Mouse (Mus musculus): Measurements from ENCODE around the gene Rfx4. TPM values are rescaled to one million over a fixed set of nuclear protein-coding genes. Genes with fewer than 3 reads are reported as not detected.

Rfx4 gene
- total RNA-seq, 2 experiments from 2014 or later, result 9.4 to 10.1 TPM

DNA sequence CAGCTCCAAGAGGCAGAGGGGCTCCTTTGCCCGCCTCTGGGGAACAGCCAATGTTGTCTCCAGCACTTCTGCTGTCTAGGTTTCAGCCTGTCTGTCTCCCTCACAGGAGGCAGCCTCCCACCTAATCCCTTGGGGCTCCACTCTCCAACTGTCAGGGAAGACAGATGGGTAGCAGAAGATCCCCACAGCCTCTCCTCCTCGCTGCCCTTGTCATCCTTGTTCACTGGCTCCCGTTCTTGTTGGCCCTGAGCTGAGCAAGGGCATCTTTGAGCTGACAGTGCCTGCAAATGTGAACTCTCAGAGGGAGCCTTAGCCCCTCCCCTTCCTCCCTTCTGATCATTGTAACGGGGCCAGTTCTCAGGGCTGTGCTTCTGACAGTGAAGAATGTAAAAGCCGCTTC is 147.9 kb downstream of the Rfx4 start:
- peak; percentile 58 for DNase-seq
- intact Hi-C loops (cut with DNase I), result no loop called here

DNA sequence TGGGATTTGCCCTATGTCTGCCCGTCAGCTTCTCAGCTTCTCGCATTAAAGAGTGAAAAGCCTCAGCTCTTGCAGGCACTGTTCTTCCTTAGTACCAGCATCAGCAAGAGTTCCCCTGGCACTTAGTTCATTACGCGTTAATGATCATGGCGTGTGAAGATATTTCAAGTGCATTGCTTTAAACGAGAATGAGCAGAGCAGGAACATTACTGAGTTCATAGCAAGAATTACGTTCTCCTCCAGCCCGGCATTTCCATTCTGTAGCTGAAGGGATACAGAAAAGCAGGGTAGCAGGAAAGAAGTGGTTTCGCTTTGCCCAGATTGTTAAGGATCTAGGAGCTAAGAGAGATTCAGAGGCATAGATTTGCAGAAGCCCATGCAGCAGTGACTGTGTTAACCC is 151.0 kb downstream of the Rfx4 start:
- no peak for DNase-seq
- intact Hi-C loops (cut with DNase I), result no loop called here

DNA sequence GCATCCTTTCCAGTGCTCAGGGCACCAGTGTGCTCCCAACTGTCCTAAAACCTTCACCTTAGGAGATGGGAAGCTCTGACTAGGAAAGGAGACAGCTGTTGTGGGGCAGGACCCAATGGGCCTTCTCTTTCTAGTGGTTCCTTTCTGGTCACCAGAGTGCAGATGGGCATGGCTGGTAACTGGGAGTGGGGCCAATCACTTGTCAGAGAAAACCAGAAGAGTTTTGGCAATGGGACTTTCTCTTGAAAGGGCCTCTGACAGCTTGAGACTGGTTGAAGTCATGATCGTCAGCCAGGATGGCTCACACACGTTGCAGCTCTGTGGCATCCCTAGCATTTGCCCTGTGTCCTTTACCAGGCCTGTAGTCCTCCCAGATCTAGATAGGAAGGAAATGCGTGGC is 152.1 kb downstream of the Rfx4 start:
- peak; percentile 74 for DNase-seq
- intact Hi-C loops (cut with DNase I), result no loop called here

GRCm38 (mm10) chr10:84908471-84908870 is 152.6 kb downstream of the Rfx4 start:
- intact Hi-C loops (cut with DNase I), result no loop called here
- peak; percentile 33 for DNase-seq

GRCm38 (mm10) chr10:84909021-84909801 is 153.3 kb downstream of the Rfx4 start:
- intact Hi-C loops (cut with DNase I), result no loop called here
- DNase-seq, result peak; percentile 75

DNA sequence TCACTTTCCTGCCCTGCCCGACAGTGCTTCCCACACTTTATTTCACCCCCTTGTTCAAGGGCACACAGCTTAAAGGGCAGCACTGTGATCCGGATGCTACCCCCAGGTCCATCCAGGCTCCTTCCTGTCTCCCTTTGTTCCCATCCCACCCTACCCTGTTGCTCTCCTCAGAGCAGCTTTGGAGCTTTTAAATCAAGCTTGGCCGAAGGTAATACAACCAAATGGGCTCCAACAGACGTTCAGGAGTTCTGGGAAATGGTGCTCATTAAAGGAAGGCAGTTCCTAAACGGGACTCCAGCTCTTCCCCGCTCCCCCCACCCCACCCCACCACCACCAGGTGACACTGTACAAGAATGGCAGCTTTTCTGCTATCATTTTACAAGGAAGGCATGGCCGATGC is 154.3 kb downstream of the Rfx4 start:
- DNase-seq, result no peak
- intact Hi-C loops (cut with DNase I), result no loop called here

DNA sequence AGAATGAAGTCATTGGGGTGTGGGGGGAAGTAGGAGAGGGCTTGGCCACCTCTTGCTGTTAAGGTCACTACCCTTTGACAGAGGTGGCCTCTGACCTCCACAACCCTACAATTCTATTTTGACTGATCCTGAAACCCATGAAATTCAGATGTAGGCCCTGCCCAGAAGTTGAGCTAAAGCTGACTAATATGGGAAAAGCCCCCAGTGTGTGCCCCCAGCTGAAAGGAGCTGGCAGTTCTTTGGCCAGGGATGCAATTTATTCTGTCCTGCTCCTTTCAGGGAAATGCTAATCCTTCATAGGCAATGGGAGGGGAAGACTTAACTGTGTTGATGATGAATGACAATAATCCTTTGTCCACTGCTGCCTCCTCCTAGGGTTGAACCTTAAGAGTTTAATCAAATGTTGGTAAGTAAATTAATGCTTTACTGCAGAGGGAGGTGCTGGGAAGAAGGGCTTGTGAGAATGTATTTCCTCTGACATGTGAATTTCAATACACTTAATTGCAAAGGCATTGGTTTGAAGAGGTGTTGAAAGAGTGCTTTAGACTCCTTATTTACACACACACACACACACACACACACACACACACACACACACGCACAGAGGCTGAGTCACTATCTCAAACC is 155.0 kb downstream of the Rfx4 start:
- DNase-seq, result no peak
- intact Hi-C loops (cut with DNase I), result no loop called here

GRCm38 (mm10) chr10:84913148-84913547 is 157.3 kb downstream of the Rfx4 start:
- DNase-seq, result no peak
- intact Hi-C loops (cut with DNase I), result no loop called here

- intact Hi-C loops (cut with DNase I), result no loop called here
- no peak for DNase-seq
Measured at GRCm38 (mm10) chr10:84915476-84915875, 159.6 kb downstream of the Rfx4 start.

DNA sequence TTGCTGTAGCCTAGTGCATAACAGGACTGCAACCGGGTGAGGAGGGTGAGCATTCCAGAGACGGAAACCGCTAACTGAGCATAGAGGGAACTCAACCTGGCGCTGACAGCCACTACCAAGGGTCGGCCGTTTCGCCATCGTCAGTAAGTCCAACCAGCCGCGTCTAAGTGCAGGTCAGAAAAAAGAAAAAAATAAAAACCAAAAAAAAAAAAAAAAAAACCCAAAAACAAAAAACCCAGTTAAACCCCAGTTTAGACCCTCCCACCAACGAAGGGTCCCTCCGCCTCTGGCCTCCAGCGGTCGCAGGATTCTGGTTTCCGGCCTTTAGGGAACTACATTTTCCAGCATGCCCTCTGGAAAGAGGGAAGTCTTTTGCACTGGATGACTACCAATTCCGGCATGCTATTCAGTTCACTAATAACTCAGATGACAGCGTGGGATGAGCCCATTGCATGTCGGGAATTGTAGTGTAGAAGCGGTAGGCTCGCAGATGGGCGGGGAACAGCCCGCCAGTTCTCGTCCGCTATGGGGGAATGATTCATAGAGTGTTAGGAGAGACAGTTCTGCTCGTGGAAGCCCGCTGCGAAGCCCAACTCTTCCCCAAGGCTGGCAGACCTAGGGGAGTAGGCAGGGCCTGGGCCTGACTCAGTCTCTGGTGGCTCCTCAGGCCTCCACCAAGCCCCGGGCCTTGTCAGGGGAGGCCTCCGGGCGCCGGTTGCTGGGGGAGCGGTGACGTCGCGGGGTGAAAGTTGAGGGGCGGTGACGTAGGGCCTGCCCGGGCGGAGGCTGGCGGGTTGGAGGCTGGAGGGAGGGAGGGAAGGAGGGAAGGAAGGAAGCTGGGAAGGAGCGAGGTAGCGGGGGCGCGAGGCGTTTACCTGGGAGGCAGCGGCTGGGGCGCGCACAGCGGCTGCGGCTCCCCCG is 161.2 kb downstream of the Rfx4 start, which contains the start of gene Ric8b:
TSS of gene Ric8b (plus strand) at position 807 of the 921 bp plus-strand sequence.
- intact Hi-C loops (cut with DNase I), result no loop called here
- peak; percentile 96 for DNase-seq

DNA sequence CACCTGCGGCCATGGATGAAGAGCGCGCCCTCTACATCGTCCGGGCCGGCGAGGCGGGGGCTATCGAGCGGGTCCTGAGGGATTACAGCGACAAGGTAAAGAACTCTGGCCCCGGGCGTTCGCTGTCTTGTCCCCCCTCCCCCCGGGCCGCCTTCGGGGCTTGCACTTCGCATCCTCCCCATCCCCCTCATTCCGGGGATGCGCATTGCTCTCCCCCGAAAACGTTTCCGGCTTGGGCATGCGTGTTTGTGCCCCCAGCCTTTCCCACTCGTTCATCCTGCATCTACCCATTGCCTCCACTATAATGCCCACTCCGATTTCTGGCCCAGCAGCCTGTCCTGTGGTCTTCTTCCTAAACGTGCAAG is 161.9 kb downstream of the Rfx4 start:
- intact Hi-C loops (cut with DNase I), result no loop called here
- no peak for DNase-seq

- DNase-seq, result no peak
- intact Hi-C loops (cut with DNase I), result no loop called here
Measured at GRCm38 (mm10) chr10:84926336-84926735, 170.5 kb downstream of the Rfx4 start.

GRCm38 (mm10) chr10:84926885-84927284 is 171.0 kb downstream of the Rfx4 start:
- intact Hi-C loops (cut with DNase I), result no loop called here
- no peak for DNase-seq

DNA sequence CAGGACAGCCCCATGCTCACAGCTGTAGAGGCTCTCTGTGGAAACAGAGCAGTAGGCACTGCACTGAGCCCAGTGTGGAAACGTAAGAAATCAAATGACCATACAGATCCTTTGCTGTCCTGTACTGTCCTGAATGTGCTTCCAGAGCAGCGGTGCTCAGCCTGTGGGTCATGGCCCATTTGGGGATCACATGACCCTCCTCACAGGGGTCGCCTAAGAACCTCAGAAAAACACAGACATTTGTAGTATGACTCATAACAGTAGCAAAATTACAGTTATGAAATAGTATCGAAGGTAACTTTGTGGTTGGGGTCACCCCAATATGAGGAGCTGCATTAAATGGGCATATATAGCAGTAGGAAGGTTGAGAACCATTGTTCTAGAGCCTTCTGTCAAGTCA is 172.6 kb downstream of the Rfx4 start:
- no peak for DNase-seq
- intact Hi-C loops (cut with DNase I), result no loop called here

- intact Hi-C loops (cut with DNase I), result loop anchor here (5.0 kb wide), 1 partner anchor 87 kb away; no protein-coding TSS in a partner anchor
- DNase-seq, result no peak
Measured at GRCm38 (mm10) chr10:84935553-84936209, 179.8 kb downstream of the Rfx4 start.

- DNase-seq, result no peak
- intact Hi-C loops (cut with DNase I), result loop anchor here (5.0 kb wide), 1 partner anchor 85 kb away; no protein-coding TSS in a partner anchor
Measured at GRCm38 (mm10) chr10:84936832-84937515, 181.1 kb downstream of the Rfx4 start.

DNA sequence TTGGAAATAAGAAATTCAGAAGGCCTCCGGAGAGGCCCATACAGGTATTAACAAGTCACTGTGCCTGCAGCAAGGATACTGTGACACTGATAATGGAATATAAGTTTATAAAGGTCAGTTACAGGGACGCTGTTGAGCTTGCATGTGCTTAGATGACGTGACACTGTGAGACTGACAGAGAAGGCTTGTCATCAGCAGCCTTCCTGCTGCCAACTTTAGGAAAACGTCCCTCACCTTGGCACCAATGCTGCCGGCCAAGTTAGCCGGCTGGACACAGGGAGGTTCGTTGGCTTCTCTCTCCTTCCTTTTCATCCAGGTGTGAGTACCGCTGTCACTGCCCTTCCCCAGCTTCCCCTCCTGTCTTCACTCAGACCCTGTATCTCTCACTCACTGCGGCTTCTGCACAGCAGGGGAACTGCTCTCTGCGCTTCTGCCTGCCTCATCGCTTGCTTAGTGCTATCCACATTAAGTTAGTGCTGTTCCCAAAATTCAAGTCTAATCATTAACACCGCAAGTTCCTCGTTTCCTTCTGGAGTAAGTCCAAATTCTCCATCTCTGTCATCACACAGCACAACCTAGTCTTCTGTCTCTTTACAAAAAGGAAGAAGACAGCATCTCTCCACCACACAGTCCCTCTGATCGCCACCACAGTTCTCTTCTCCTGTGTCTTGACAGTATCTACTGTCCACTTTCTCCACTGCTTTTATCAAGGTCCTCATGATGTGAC is 182.4 kb downstream of the Rfx4 start:
- no peak for DNase-seq
- intact Hi-C loops (cut with DNase I), result loop anchor here (5.0 kb wide), 1 partner anchor 84 kb away; no protein-coding TSS in a partner anchor

GRCm38 (mm10) chr10:84938886-84939285 is 183.0 kb downstream of the Rfx4 start:
- intact Hi-C loops (cut with DNase I), result loop anchor here (5.0 kb wide), 1 partner anchor 83 kb away; no protein-coding TSS in a partner anchor
- DNase-seq, result no peak

DNA sequence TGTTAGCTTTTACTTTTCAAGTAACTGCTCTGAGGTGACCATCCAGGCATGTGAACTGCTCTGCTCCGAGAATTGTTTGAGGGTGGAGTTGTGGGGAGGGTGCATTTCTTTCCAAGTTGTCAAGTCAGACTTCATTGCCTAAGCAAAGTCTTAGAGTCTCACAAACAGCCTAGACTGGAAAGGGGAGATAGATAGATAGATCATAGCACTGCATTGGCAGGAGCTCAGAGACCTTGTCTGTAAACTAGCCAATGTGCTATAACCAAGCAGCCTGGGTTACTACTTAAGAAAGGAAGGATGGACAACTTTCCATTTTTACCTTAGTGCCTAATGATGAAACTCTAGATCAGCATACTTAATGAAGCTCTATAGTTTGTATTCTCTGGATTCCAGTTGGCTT is 184.5 kb downstream of the Rfx4 start:
- intact Hi-C loops (cut with DNase I), result no loop called here
- no peak for DNase-seq

All from left cerebral cortex, postnatal 4 days (tissue).